Mouse (Mus musculus) kidney, adult 8-10 months (tissue): ENCODE results near the gene Zmat5.

Source experiments
- DNase-seq, 2 experiments: peaks; one replicate each; pipeline ENCODE4 v3.0.0; 2022

Zmat5 gene

GRCm38 (mm10) chr11:4738719-4739118 lies 34.2 kb downstream of the Zmat5 start:
- no peak for DNase-seq

GRCm38 (mm10) chr11:4740785-4741184 lies 36.3 kb downstream of the Zmat5 start:
- DNase-seq = no peak

DNA sequence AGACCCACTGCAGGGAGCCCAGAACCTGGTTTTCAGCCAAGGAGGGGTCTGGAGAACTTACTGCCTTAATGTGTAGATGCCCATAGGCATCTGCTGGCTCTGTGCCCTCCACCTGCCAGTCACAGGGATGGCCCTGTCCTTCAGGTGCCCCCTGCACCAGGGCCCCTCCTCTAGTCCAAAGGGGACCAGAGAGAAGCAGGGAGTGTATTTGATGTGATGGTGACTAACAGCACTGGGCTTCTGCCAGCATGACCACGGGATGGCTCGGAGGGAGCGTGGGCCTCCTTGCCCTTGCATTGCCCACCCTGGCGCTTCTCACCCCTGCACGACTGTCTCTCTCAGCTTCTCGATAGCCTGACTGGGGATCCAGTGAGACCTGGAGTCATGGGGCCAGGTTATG lies 40.2 kb downstream of the Zmat5 start:
- no peak for DNase-seq

GRCm38 (mm10) chr11:4745969-4746368 lies 41.5 kb downstream of the Zmat5 start:
- no peak for DNase-seq

DNA sequence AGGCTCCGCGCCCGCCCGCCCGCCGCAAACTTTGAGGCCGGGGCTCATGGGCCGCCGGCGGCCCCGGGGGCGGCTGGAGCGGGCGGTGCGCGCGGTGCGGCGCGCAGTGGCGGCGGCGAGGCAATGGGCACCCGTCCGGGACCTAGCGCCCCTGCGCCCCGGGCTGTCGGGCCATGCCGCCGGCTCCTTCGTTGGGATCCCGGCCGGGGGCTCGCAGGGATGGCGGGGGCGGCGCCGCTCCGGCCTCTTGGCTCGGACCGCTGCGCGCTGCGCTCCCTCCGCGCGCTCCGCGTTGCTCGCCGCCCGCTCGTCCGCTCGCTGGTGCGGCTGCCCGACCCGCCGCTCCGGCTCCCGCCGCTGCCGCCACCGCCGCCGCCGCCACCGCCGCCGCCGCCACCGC lies 42.3 kb downstream of the Zmat5 start, which contains the start of gene Cabp7:
Cabp7 (minus strand) TSS at position 46 of the 400 bp plus-strand sequence.
- no peak for DNase-seq

GRCm38 (mm10) chr11:4747285-4747684 lies 42.8 kb downstream of the Zmat5 start:
- no peak for DNase-seq

- DNase-seq = peak; percentile 42 to 68
Measured at GRCm38 (mm10) chr11:4750263-4750662, 45.8 kb downstream of the Zmat5 start.

DNA sequence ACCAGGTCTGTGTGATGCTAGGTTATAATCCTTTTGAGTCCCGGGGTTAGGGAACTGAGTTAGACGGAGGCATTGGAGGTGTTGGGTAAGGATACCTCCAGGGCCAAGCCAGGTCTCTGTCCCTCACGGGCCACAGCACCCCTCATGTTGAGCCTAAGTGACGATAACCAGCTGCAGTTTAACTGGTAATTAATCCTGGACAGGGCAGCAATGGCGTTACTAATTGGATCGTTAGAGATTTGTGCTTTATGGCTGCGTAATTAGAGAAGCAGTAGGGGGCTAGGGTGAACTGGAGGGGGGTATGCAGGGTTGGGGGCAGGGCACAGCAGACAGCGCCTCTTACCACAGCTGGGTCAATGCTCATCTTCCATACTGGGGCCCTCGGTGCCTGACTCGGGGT lies 48.4 kb downstream of the Zmat5 start:
- DNase-seq = no peak

DNA sequence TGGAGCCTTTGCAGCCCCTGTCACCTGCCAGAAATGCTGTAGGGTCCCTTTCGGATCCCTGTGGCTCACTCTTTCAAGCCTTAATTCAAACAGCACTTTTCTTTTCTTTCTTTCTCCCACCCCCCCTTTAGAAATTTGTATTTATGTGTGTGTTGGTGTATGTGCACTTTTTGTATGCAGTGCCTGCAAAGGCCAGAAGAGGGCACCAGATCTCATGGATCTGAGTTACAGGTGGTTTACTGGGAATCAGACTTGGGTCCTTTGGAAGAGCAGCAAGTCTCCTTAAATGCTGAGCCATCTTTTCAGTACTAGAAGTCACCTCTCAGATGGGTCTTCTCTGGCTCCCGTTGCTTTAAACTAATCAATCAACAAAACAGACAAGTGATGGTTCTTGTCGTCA lies 49.6 kb downstream of the Zmat5 start:
- no peak for DNase-seq

GRCm38 (mm10) chr11:4754867-4755266 lies 50.4 kb downstream of the Zmat5 start:
- no peak for DNase-seq

DNA sequence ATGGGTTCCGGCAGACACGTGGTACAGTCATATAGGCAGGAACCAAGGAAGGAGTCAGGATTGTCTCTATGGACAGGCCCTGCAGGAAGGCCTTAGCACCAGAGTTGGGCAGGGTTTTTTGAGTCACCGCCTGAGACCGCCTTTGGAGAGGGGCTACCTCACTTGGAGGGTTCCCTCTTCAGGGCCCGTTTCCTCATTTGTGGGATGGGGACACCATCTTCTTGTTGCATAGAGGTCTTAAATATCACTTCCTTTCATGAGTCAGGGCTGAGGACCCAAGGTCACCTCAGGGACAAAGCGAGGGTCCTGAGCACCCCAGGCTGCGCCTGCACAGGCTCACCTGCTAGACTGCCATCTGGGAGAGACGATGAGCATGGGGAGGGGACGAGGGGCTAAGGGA lies 52.0 kb downstream of the Zmat5 start:
- DNase-seq = no peak

GRCm38 (mm10) chr11:4756984-4757788 lies 52.7 kb downstream of the Zmat5 start:
- no peak for DNase-seq

- DNase-seq = no peak
Measured at GRCm38 (mm10) chr11:4757789-4758158, 53.3 kb downstream of the Zmat5 start.

GRCm38 (mm10) chr11:4760438-4760837 lies 56.0 kb downstream of the Zmat5 start:
- peak; percentile 17 to 27 for DNase-seq

DNA sequence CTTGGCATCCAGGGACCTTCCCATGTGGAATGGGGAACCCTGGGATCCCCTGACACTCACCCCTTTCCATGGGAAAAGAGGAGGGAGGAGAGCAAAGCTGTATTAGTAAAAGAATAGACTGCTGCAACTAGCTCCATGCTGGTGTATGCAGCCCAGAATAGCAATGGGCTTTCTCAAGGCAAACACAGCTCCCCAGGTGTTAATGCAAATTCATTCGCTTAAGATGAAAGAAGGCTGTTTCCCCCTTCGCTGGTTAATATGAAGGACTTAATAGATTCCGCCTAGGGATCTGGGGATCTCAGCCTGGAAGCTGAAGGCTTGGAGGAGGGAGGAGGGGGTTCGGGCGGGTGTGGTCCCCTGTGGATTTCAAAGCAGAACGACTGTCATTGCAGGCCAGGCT lies 57.5 kb downstream of the Zmat5 start:
- DNase-seq = no peak

- no peak for DNase-seq
Measured at GRCm38 (mm10) chr11:4762511-4762910, 58.0 kb downstream of the Zmat5 start.

DNA sequence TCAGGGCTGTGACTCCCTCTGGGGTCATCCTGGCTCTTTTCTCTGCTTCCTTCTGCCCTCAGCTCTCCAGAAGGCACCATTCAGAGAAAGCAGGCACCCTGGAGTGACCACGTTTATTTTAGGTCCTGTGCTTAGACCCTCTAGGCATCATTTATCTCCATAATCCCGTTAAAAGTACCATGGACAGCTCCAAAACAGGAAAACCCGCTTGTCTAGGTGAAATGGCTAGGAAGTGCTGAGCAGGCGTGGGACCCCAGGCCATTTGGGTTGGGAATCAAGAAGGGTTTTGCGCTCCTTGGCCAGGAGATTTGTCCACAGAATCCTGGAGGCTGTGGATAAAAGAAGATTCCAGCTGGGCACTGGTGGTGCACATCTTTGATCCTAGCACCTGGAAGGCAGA lies 59.2 kb downstream of the Zmat5 start:
- DNase-seq = no peak

- DNase-seq = no peak
Measured at GRCm38 (mm10) chr11:4764476-4764875, 60.0 kb downstream of the Zmat5 start.

- no peak for DNase-seq
Measured at GRCm38 (mm10) chr11:4768399-4768798, 63.9 kb downstream of the Zmat5 start.

DNA sequence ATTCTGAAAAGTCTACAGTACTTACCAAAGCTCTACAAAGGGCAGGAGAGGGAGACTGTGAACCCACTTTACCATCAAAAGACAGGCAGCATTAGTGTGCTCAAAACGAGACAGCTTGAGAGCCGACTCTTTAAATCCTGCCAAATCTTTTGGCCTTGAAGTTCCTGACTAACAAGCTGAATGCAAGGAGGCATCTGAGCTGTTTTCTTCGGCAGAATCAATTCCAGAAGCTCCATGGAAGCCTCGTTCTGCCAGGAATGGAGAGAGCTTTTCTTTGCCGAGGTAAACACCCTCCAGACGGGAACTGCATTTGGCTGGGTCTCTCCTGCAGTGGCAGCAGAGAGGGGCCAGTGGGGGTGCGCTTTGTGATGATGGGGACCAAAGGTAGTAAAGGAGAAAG lies 64.8 kb downstream of the Zmat5 start:
- DNase-seq = no peak

GRCm38 (mm10) chr11:4769881-4770280 lies 65.4 kb downstream of the Zmat5 start:
- no peak for DNase-seq

DNA sequence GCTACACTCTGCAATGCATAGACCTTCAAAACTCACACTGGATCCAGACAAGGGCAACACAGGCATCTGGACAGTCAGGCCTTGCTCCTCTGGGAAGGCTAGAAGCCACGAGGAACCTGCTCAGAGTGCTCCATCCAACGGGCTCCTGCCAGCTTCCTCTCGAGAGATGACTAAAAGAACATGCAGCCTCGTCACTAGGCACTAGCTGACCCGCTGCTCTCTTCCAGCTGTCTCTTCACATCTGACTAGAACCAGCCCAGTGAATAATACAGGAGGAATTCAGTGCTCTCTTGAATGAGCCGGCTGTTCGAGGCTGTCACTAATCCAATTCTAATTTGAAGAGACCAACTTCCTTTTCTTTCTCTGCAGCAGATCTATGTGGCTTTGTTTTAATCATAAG lies 67.3 kb downstream of the Zmat5 start:
- no peak for DNase-seq

DNA sequence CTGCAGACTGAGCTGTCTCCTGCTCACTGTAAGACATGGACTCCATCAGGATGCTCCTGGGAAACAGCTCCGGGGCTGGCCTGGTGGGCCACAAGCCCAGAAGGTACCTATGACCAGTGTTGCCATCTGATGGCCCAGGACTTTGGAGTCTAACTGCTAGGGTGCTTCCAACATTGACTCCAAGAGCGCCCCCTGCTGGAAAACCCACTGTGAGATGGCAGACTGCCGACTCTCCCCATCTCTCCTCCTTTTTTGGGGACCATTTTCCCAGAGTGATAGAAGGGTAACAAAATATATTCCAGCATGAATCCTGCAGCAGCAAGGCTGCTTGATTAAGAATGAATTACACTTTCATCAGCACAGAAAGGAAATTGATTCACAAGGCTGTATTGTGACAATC lies 68.4 kb downstream of the Zmat5 start:
- peak; percentile 18 to 70 for DNase-seq

DNA sequence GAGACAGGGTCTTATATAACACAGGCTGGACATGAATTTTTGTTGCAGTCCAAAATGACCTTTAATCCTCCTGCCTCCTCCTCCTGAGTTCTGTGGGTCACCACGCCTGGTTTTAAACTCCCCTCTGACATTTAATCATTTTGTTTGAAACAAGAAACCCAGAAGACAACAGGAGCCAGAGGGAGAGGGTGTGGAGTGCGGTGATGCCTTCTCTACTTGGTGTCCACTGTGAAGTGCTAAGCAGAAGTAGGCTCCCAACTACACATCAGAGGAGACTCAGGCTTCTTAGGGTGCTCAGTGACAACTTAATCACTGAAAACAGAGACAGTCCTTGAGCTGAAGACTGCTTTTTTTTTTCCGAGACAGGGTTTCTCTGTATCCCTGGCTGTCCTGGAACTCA lies 76.4 kb downstream of the Zmat5 start:
- DNase-seq = no peak

DNA sequence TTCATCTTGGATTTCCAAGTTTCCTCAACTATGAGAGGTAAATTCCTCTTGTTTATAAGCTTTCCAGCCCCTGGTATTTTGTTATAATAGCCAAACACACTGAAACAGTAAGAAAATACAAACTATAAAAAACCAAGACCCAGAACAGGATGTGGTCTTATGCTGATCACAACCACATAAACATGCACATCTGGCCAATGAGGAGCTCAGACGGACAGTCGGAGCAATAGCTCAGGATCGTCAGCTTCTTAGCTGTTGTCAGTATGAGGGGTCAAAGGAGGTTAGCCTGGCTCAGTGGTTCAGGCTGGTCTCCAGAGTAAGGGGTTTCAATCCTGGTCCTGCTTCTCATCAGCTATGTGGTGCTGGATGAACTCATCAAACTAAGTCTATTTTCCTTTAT lies 78.6 kb downstream of the Zmat5 start:
- DNase-seq = no peak
